In genomic region chr14:13236929-13237328, GRCm38 (mm10) we compare ENCODE assay signal across 8 mouse cellular contexts. TPM values are rescaled to one million over a fixed set of nuclear protein-coding genes. Genes with fewer than 3 reads are reported as not detected.
DNase-seq lines count a peak whose midpoint lies in the region; ATAC-seq lines count a peak whose summit lies in the region.

No protein-coding gene starts in this region.

- peak; percentile 71 for DNase-seq in hindbrain, embryonic 11.5 days (ENCODE audit: low spot score)
- DNase-seq in c-Kit-positive CD71-positive TER-119-positive erythroid progenitor cells, embryonic 14.5 days (ENCODE audit: low spot score) = peak; percentile 12
- DNase-seq in induced T-regulatory cell, adult 2 months (ENCODE audit: low read depth) = peak; percentile 42

- 12% methylated on average over 1 of the region's 1 CpGs for WGBS in hindbrain, embryonic 11.5 days
- 8% methylated on average over 1 of the region's 1 CpGs for WGBS in hindbrain, embryonic 13.5 days
- 11% methylated on average over 1 of the region's 1 CpGs for WGBS in neural tube, embryonic 14.5 days
- WGBS in neural tube, embryonic 15.5 days = 6% methylated on average over 1 of the region's 1 CpGs
- WGBS in heart, embryonic 11.5 days (ENCODE audit: insufficient replicate concordance) = 7% methylated on average over 1 of the region's 1 CpGs

- no peak overlapping the region for H3K27ac ChIP-seq in hindbrain, embryonic 11.5 days (ENCODE audit: low read depth, low read length)
- no peak overlapping the region for H3K27ac ChIP-seq in hindbrain, embryonic 13.5 days
- no peak overlapping the region for H3K27ac ChIP-seq in neural tube, embryonic 14.5 days (ENCODE audit: low read depth, low read length)
- no peak overlapping the region for H3K27ac ChIP-seq in neural tube, embryonic 15.5 days (replicated peaks)
- H3K27ac ChIP-seq in heart, embryonic 11.5 days (ENCODE audit: low read depth, low read length) = no peak overlapping the region

- H3K4me3 ChIP-seq in hindbrain, embryonic 11.5 days (ENCODE audit: low read depth, low read length) = no peak overlapping the region
- no peak overlapping the region for H3K4me3 ChIP-seq in hindbrain, embryonic 13.5 days
- H3K4me3 ChIP-seq in neural tube, embryonic 14.5 days (ENCODE audit: low read depth, low read length) = no peak overlapping the region
- no peak overlapping the region for H3K4me3 ChIP-seq in neural tube, embryonic 15.5 days (replicated peaks)
- no peak overlapping the region for H3K4me3 ChIP-seq in heart, embryonic 11.5 days (ENCODE audit: low read depth, low read length)

- no peaks in the 10 kb centered on the region for H3K9me3 ChIP-seq in hindbrain, embryonic 11.5 days (ENCODE audit: control insufficient read depth, low read length)
- no peaks in the 10 kb centered on the region for H3K9me3 ChIP-seq in hindbrain, embryonic 13.5 days
- H3K9me3 ChIP-seq in neural tube, embryonic 14.5 days (ENCODE audit: control insufficient read depth, low read length) = no peaks in the 10 kb centered on the region
- H3K9me3 ChIP-seq in neural tube, embryonic 15.5 days (replicated peaks) = no peaks in the 10 kb centered on the region
- no peaks in the 10 kb centered on the region for H3K9me3 ChIP-seq in heart, embryonic 11.5 days (replicated peaks; ENCODE audit: control insufficient read depth, low read length)

- no peak overlapping the region for H3K9ac ChIP-seq in hindbrain, embryonic 11.5 days (ENCODE audit: low read depth, low read length)
- H3K9ac ChIP-seq in hindbrain, embryonic 13.5 days = no peak overlapping the region
- no peak overlapping the region for H3K9ac ChIP-seq in neural tube, embryonic 14.5 days (replicated peaks; ENCODE audit: low read depth, low read length)
- H3K9ac ChIP-seq in neural tube, embryonic 15.5 days (replicated peaks) = no peak overlapping the region
- no peak overlapping the region for H3K9ac ChIP-seq in heart, embryonic 11.5 days (ENCODE audit: low read depth, low read length)

- no peaks in the 10 kb centered on the region for H3K27me3 ChIP-seq in hindbrain, embryonic 11.5 days (ENCODE audit: control insufficient read depth, insufficient read depth, low read length)
- H3K27me3 ChIP-seq in hindbrain, embryonic 13.5 days = no peaks in the 10 kb centered on the region
- H3K27me3 ChIP-seq in neural tube, embryonic 14.5 days (ENCODE audit: control insufficient read depth, insufficient read depth, low read length) = no peaks in the 10 kb centered on the region
- H3K27me3 ChIP-seq in neural tube, embryonic 15.5 days (replicated peaks) = no peaks in the 10 kb centered on the region
- H3K27me3 ChIP-seq in heart, embryonic 11.5 days (ENCODE audit: control insufficient read depth, insufficient read depth, low read length) = no peaks in the 10 kb centered on the region

- H3K4me2 ChIP-seq in hindbrain, embryonic 11.5 days (replicated peaks; ENCODE audit: low read depth, low read length) = no peak overlapping the region
- H3K4me2 ChIP-seq in hindbrain, embryonic 13.5 days = no peak overlapping the region
- H3K4me2 ChIP-seq in neural tube, embryonic 14.5 days (ENCODE audit: low read depth, low read length) = no peak overlapping the region
- H3K4me2 ChIP-seq in neural tube, embryonic 15.5 days = no peak overlapping the region
- no peak overlapping the region for H3K4me2 ChIP-seq in heart, embryonic 11.5 days

- no peaks in the 10 kb centered on the region for H3K4me1 ChIP-seq in hindbrain, embryonic 11.5 days (replicated peaks; ENCODE audit: control insufficient read depth, insufficient read depth, low read length)
- H3K4me1 ChIP-seq in hindbrain, embryonic 13.5 days (replicated peaks) = no peaks in the 10 kb centered on the region
- H3K4me1 ChIP-seq in neural tube, embryonic 14.5 days (ENCODE audit: control insufficient read depth, insufficient read depth, low read length) = no peaks in the 10 kb centered on the region
- H3K4me1 ChIP-seq in neural tube, embryonic 15.5 days = no peaks in the 10 kb centered on the region
- no peaks in the 10 kb centered on the region for H3K4me1 ChIP-seq in heart, embryonic 11.5 days (ENCODE audit: control insufficient read depth, insufficient read depth, low read length)

- ATAC-seq in hindbrain, embryonic 11.5 days (ENCODE audit: low FRiP score) = no peak
- no peak for ATAC-seq in hindbrain, embryonic 13.5 days (ENCODE audit: low FRiP score)
- peak; percentile 51; the same call in 1 of the 2 replicates for ATAC-seq in neural tube, embryonic 14.5 days (ENCODE audit: low read depth)
- ATAC-seq in neural tube, embryonic 15.5 days (ENCODE audit: low FRiP score) = no peak
- no peak for ATAC-seq in erythroid progenitor cell, adult 5-6 weeks (replicated peaks; ENCODE audit: low FRiP score, poor library complexity, severe bottlenecking)
- no peak for ATAC-seq in heart, embryonic 11.5 days (replicated peaks; ENCODE audit: insufficient number of reproducible peaks, low FRiP score, low TSS enrichment)

- H3K36me3 ChIP-seq in hindbrain, embryonic 11.5 days (ENCODE audit: control insufficient read depth, insufficient read depth, low read length) = no peaks in the 10 kb centered on the region
- no peaks in the 10 kb centered on the region for H3K36me3 ChIP-seq in hindbrain, embryonic 13.5 days
- no peaks in the 10 kb centered on the region for H3K36me3 ChIP-seq in neural tube, embryonic 14.5 days (ENCODE audit: control insufficient read depth, insufficient read depth, low read length)
- no peaks in the 10 kb centered on the region for H3K36me3 ChIP-seq in neural tube, embryonic 15.5 days
- no peaks in the 10 kb centered on the region for H3K36me3 ChIP-seq in heart, embryonic 11.5 days (ENCODE audit: control insufficient read depth, insufficient read depth, low read length)

RNA-seq across cellular contexts. Expression of gene Synpr, which starts 47.7 kb away (rescaled TPM):
- 14.8 and 17.0 TPM in 2 replicates for polyA plus RNA-seq in hindbrain, embryonic 11.5 days (2014; fragmentation: Nextera tagmentation; extraction: Ambion mirVana)
- 35.9 and 38.0 TPM in 2 replicates for polyA plus RNA-seq in hindbrain, embryonic 13.5 days (2015; fragmentation: Nextera tagmentation; extraction: Ambion mirVana)
- 50.6 and 62.4 TPM in 2 replicates for polyA plus RNA-seq in neural tube, embryonic 14.5 days (2014; fragmentation: Nextera tagmentation; extraction: Ambion mirVana)
- 48.0 and 56.3 TPM in 2 replicates for polyA plus RNA-seq in neural tube, embryonic 15.5 days (2015; fragmentation: Nextera tagmentation; extraction: Ambion mirVana)
- total RNA-seq in erythroid progenitor cell, adult 5-6 weeks (2015; ENCODE audit: low replicate concordance) = not detected in 2 replicates
- not detected in 2 replicates for total RNA-seq in erythroid progenitor cell, adult 5-6 weeks (2017; ENCODE audit: low replicate concordance)
- 0.69 and 1.5 TPM in 2 replicates for polyA plus RNA-seq in heart, embryonic 11.5 days (2014; fragmentation: Nextera tagmentation; extraction: Ambion mirVana)

Comparison
In these comparisons a context has a peak if more than half of its experiments do, and no peak if none do; other contexts are left out.
1. DNase-seq: peak in every context shown above with its lines; median percentile 71 in hindbrain, embryonic 11.5 days; 42 in induced T-regulatory cell, adult 2 months; 12 in c-Kit-positive CD71-positive TER-119-positive erythroid progenitor cells, embryonic 14.5 days.